Mouse (Mus musculus) gastrocnemius, postnatal 14 days (tissue): ENCODE results near the gene Rarg. TPM values are rescaled to one million over a fixed set of nuclear protein-coding genes. Genes with fewer than 3 reads are reported as not detected.
"Not testable (repeated sequence)": the region's sequence is repeated elsewhere in the genome, so short reads cannot be mapped to it uniquely, and the experiment has no call there.

Source experiments
- DNase-seq: peaks from one replicate; pipeline ENCODE4 v3.0.0; 2021; ENCODE audit warnings: mixed read lengths
- intact Hi-C: fragments of 180-260 bp; cut with DNase I; formaldehyde crosslinking; loops from one replicate; pipeline ENCODE4 v1.15.1; 2025; ENCODE audit warnings: low total_unique reads
- total RNA-seq, 2 experiments: library from RNA; stranded (reverse); gene quantifications; 2 replicates each; pipeline ENCODE4 v1.2.3; 2021

Rarg gene
- total RNA-seq, 2 experiments from 2014 or later, result 12.9 to 13.2 TPM

- intact Hi-C loops, result loop anchor here (5.0 kb wide), 1 partner anchor 75 kb away; no protein-coding TSS in a partner anchor
- DNase-seq, result no peak
Measured at GRCm38 (mm10) chr15:102242404-102243228, 14.7 kb downstream of the Rarg start.

- intact Hi-C loops, result loop anchor here (5.0 kb wide), 1 partner anchor 77 kb away; no protein-coding TSS in a partner anchor
- no peak for DNase-seq
Measured at GRCm38 (mm10) chr15:102240607-102241006, 16.7 kb downstream of the Rarg start.

GRCm38 (mm10) chr15:102239851-102240250 is 17.5 kb downstream of the Rarg start:
- no peak for DNase-seq
- intact Hi-C loops, result loop anchor here (5.0 kb wide), 2 partner anchors 32 to 77 kb away; partner anchors contain the start of gene Gm9918

DNA sequence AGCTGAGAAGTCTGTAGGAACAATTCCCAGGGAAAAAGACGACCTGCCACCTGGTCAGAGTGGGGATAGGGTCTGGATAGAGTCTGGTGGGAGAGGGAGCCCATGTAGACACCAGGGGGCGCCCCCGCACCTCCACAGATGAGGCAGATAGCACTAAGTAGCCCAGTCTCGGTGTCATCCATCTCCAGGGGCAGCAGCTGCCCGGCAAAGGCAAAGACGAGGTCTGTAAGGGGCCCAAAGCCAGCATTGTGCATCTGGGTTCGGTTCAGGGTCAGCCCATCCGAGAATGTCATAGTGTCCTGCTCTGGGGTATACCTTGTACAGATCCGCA is 18.1 kb downstream of the Rarg start:
- intact Hi-C loops, result loop anchor here (5.0 kb wide), 1 partner anchor 33 kb away; the partner anchor contains the start of gene Gm9918
- DNase-seq, result peak; percentile 85

GRCm38 (mm10) chr15:102238543-102239259 is 18.6 kb downstream of the Rarg start:
- intact Hi-C loops, result loop anchor here (5.0 kb wide), 1 partner anchor 34 kb away; the partner anchor contains the start of gene Gm9918
- no peak for DNase-seq

- peak; percentile 32 for DNase-seq
- intact Hi-C loops, result loop anchor here (5.0 kb wide), 1 partner anchor 37 kb away; the partner anchor contains the start of gene Gm9918
Measured at GRCm38 (mm10) chr15:102235371-102236027, 21.8 kb downstream of the Rarg start.

GRCm38 (mm10) chr15:102233896-102234295 is 23.4 kb downstream of the Rarg start:
- DNase-seq, result no peak
- intact Hi-C loops, result no loop called here

GRCm38 (mm10) chr15:102232764-102233163 is 24.6 kb downstream of the Rarg start:
- intact Hi-C loops, result no loop called here
- DNase-seq, result no peak

DNA sequence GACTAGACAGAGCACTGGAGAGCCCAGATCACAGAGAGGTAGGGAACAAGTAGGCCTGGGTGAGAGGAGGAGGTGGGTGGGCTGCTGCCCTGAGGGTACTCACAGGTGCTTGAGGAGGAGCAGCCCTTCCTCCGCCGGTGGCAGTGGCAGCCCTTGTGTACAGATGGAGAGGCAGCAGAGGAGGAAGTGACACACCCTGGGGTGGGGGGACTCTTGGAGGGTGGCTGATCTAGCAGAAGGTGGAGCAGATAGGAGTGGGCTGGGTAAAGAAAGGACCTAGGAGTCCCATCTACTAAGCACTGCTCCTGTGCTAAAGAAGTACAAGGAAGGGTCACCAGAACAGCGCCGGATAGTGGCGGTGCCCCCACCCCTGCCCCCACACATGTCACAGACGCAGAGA is 25.6 kb downstream of the Rarg start, which contains the start of gene Itgb7:
Gene Itgb7 (minus strand): TSS at position 197 of the 400 bp plus-strand sequence.
- no peak for DNase-seq
- intact Hi-C loops, result no loop called here

- DNase-seq, result no peak
- intact Hi-C loops, result no loop called here
Measured at GRCm38 (mm10) chr15:102230408-102231321, 26.7 kb downstream of the Rarg start.

DNA sequence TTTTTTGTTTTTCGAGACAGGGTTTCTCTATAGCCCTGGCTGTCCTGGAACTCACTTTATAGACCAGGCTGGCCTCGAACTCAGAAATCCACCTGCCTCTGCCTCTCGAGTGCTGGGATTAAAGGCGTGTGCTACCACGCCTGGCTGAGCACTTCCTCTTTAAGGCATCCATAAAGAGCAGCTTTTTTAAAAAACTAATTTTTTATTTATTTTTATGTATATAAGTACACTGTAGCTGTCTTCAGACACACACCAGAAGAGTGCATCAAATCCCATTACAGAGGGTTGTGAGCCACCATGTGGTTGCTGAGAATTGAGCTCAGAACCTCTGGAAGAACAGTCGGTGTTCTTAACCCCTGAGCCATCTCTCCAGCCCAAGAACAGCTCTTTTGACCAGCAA is 31.7 kb downstream of the Rarg start:
- intact Hi-C loops, DNase-seq: not testable (repeated sequence)

- intact Hi-C loops, result no loop called here
- no peak for DNase-seq
Measured at GRCm38 (mm10) chr15:102224992-102225617, 32.2 kb downstream of the Rarg start.

DNA sequence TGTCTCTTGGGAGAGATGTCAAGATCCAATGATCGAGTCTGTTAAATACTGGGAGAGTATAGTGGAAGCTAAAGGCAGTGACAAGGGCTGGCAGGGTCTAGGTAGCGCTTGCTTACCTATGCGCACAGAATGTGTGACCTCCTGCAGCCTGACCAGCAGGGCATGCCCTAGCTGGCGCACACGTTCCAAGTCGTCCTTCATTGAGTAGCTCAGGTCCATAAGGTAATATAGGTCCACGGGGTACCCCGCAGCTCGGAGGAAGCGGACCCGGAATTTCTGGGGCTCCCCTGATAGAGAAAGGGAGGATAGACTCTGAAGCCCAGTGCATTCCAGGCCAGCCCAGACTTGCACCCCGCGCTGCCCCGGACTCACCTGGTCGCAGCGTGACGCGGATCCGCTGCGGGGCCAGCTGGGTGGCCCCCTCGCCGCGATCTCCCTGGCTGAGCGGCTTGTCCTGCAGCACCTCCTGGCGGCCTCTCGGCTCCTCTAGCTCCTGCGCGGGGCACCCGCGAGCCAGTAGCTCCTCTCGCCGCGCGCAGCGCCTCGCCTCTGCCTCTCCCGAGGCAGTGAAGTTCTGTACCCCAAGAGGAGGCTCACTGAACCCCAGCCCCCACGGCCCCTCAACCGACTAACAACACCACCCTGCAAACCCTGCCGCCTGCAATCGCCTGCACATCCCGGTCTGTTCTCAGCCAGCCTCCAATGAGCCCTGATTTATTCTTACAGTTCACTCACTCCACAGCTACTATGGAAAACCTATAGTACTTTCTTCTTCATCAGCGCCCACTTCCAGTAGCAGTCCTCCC is 32.9 kb downstream of the Rarg start:
- peak; percentile 85 for DNase-seq
- intact Hi-C loops, result no loop called here

DNA sequence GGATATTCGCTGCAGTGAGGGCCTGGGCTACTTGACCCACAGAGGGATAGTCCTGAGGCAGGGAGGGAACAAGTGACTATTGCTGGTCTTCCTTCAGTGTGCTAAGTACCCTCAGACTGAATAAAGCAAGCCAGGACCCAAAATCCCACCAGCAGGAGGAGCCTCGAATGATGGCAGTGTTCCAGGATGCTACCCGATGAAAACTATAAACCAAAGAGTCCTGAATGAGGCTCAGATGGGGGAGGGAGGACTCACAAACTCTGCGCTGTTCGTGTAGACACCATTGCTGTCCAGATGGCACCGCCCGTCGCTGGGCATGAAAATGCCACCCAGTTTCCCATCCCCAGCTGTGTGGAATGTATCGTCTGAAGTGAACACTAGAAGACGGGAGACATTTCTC is 34.9 kb downstream of the Rarg start:
- intact Hi-C loops, result loop anchor here (2.0 kb wide), 1 partner anchor 40 kb away; no protein-coding TSS in a partner anchor
- no peak for DNase-seq

DNA sequence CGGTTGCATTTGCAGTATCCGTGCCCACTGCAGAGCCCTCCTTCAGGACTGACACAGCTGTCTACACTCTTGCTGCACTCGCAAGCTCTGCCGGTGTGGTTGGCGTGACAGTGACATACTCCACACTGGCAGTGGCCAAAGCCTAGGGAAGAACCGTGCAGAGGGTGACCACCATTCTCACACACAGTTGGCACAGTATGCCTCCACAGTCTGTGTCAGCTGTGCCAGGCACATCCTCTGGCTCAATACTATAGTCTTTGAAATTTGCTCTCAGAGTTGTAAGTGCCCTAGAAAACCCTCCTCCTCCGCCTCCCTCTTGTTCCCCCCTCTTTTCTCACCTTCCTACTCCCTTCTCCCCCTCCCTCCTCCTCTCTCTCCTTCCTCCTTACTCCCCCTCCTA is 40.0 kb downstream of the Rarg start:
- intact Hi-C loops, result no loop called here

DNA sequence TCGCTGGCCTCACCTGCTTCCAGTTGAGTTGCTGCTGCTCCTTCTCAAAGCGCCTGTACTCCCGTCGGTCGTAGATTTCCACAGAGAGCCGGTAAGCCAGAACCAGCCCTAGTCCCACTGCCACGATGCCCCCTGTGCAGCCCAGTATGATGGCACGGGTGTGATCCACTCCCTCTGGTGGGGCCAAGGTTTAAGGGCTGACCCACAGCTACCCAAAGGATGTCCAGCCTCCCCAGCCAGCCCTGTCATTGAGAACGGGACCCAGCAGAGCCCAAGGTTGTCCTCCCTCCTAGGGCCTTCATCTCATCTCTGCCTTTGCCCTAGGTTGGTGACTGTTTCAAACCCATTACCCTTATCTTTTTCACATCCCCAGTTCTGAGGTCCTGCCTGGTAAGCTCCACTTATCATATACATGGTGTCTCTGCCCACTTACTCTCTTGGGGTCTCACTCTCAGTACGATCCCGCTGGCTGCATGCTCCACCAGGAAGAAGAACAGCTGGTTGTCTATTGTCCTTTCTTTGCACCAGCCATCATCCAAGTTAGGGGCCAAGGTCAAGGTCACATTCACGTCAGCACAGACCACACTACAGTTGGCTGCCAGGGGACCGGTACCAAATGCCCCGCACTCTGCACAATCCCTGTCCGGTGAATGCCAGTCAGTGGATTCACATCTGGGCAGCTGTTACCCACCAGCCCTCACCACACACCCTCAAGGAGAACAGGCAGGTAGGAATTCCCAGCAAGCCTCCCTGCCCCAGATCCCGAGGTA is 40.7 kb downstream of the Rarg start:
- DNase-seq, result no peak
- intact Hi-C loops, result no loop called here

More for the DNA sequence above, 40.0 kb downstream of the Rarg start:
- no peak for DNase-seq

DNA sequence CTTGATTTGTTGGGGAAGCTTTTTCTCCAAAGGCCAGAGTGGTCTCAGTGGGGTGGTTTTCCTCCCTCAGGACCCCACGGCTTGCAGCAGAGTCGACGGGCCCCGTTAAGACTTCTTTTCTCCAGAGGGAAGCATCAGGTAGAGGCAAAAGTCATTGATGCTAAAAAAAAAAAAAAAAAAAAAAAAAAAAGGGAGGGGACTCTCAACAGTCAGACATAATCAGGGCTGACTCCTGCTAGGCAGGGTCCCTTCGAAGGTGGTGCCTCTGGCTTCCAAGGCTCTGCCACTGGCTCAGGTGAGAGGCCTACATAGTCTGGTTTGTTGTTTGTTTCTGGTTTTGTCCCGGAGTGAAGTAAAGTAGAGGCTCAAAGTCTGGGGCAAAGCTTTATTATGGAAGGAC is 41.7 kb downstream of the Rarg start:
- intact Hi-C loops, result no loop called here
- DNase-seq, result no peak
